Mouse (Mus musculus): ENCODE results near the gene Ostm1.

Ostm1 gene

GRCm38 (mm10) chr10:42583157-42583872 is at the start of gene Ostm1, which contains the start of gene Nr2e1:
Ostm1 (plus strand) TSS chr10:42583822.
Nr2e1 (minus strand) TSS chr10:42583632.
- peak; percentile 22 for DNase-seq (ENCODE audit: low spot score)

GRCm38 (mm10) chr10:42533836-42534453 is 49.7 kb upstream of the Ostm1 start:
- no peak for DNase-seq (ENCODE audit: low spot score)

GRCm38 (mm10) chr10:42537571-42538316 is 45.9 kb upstream of the Ostm1 start:
- DNase-seq (ENCODE audit: low spot score): no peak

GRCm38 (mm10) chr10:42545707-42546503 is 37.7 kb upstream of the Ostm1 start:
- no peak for DNase-seq (ENCODE audit: low spot score)

DNA sequence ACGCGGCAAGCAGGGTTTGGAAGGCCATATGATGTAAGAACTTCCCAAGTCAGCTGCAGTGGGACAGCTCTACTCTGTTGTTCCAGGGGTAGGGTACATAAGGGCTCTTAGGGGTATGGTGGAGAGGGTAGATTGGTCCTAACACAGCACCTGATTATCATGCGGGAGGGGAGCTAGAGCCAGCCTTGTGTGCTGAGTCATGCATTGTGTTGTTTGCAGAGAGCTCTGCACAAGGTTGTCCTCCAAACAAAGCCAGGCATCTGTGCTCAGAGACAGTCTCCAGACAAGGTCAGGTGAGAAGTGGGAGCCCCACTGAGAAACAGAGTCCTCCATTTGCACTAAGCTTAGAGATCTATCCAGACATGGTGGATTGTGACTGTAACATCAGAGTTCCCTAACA is 37.1 kb upstream of the Ostm1 start:
- DNase-seq (ENCODE audit: low spot score): no peak

DNA sequence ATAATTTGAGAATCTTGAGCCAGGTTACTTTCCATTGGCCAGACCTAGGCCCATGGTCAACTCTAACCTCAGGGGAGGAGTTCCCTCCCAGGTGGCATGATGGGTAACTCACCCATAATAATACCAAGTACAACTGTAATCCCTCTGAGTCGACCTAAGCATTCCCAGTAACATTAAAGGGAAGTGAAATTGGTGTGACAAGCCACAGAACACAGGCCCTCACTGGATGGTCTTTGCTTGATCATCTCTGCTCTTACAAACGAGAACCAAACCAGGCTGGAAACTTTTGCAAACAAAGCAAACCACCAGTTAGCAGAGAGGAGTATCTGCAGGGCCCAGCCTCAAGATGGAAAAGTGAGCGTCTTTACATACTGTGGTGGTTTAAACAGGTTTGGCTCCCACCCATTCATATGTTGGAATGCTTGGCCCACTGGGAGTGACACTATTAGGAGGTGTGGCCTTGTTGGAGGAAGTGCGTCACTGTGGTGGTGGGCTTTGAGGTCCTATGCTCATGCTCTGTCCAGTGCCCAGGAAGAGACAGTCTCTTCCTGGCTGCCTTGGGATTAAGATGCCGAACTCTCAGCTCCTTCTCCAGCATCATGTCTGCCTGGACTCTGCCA is 23.9 kb upstream of the Ostm1 start:
- no peak for DNase-seq (ENCODE audit: low spot score)

- no peak for DNase-seq (ENCODE audit: low spot score)
These were observed 21.4 kb upstream of the Ostm1 start for GRCm38 (mm10) chr10:42562272-42562671.

DNA sequence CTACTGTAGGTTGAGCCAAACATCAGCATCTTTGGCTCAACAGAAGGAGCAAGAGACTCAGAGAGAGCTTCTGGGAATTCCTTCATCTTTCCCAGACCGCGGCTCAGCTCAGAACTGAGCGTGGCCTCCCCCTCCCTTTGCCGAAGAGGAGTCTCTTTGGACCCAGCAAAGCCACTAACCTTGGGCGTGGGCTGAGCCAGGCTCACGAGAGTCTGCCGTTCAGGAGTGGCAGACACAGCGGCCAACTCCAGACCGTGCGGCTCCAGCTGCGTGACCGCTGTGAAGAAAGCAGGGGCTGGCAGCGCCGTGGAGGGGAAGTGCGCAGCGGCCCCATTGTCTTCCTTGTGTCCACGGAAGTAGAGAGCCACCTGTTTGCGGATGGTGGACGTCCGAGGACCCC is 11.1 kb upstream of the Ostm1 start:
- no peak for DNase-seq (ENCODE audit: low spot score)

GRCm38 (mm10) chr10:42572971-42573370 is 10.7 kb upstream of the Ostm1 start:
- DNase-seq (ENCODE audit: low spot score): no peak

DNA sequence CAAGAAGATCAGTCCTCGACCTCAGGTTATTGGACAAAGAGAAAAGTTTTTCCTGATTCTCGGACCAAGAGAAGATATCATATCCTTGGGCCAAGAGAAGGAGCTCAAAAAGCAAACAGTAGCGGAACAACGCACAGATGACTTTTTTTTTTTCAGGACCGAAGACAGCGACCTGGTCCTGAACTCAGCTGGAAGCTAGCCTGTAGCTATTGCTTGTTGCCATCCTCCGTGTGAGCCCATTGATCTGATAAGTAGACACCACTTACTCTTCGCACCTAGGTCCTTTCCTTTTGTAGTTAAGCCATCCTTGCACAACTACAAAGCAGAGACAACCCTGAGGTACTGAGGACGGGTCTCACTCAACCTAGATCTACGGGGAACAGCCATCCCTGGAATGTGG is 9.0 kb upstream of the Ostm1 start:
- DNase-seq (ENCODE audit: low spot score): no peak

- DNase-seq (ENCODE audit: low spot score): no peak
These were observed 5.9 kb upstream of the Ostm1 start for GRCm38 (mm10) chr10:42577525-42578280.

- no peak for DNase-seq (ENCODE audit: low spot score)
These were observed 5.3 kb upstream of the Ostm1 start for GRCm38 (mm10) chr10:42578281-42578675.

DNA sequence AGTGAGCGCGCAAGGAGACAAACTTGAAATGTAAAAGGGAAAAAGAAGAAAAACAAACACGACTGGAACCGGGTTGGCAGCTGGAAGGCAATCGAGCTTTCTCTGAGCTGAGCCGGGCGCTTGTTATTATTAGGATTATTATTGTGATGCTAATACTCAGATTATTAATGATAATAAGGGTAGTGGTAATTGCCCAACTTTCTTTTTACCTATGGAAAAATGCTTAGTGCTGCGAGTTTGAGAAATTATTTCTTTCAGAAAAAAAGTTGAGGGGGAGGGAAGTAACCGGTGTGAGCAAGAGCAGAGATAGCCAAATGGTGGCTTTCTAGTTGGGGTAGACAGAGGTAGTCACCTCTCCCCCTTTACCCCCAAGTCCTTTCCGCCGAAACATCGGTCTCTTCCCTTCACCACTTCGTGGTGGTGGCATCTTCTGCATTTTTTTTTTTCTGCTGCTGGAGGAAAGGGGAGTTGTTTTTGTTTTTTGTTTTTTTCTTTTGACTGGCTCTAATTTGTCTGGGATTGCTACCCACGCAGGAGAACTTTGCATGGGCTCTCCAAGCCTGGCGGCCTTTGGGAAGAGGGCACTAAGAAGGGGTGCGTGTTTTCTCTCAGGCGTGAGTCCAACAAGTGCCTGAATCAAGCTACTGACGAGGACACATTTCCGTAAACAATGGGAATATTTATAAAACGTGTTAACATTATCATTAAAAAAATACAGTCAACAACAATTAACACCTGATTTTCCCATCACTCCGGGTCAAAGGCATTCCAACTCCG is 4.7 kb upstream of the Ostm1 start:
- DNase-seq (ENCODE audit: low spot score): no peak

GRCm38 (mm10) chr10:42579475-42580130 is 4.0 kb upstream of the Ostm1 start:
- no peak for DNase-seq (ENCODE audit: low spot score)

- DNase-seq (ENCODE audit: low spot score): no peak
These were observed 3.3 kb upstream of the Ostm1 start for GRCm38 (mm10) chr10:42580131-42580950.

GRCm38 (mm10) chr10:42580951-42581277 is 2.7 kb upstream of the Ostm1 start:
- no peak for DNase-seq (ENCODE audit: low spot score)

GRCm38 (mm10) chr10:42581694-42582565 is 1.7 kb upstream of the Ostm1 start:
- DNase-seq (ENCODE audit: low spot score): no peak

GRCm38 (mm10) chr10:42582566-42583110 is 984 bp upstream of the Ostm1 start:
- peak; percentile 34 for DNase-seq (ENCODE audit: low spot score)

All from testis, postnatal 14 days (tissue).